Mouse (Mus musculus) Muller cell, postnatal 12 days (primary cell): ENCODE measurements around the gene Lmnb2.

Source experiments
- DNase-seq: peaks from one replicate; pipeline ENCODE4 v3.0.0-alpha.2; 2015; ENCODE audit errors: inconsistent ontology term

Gene Lmnb2

DNA sequence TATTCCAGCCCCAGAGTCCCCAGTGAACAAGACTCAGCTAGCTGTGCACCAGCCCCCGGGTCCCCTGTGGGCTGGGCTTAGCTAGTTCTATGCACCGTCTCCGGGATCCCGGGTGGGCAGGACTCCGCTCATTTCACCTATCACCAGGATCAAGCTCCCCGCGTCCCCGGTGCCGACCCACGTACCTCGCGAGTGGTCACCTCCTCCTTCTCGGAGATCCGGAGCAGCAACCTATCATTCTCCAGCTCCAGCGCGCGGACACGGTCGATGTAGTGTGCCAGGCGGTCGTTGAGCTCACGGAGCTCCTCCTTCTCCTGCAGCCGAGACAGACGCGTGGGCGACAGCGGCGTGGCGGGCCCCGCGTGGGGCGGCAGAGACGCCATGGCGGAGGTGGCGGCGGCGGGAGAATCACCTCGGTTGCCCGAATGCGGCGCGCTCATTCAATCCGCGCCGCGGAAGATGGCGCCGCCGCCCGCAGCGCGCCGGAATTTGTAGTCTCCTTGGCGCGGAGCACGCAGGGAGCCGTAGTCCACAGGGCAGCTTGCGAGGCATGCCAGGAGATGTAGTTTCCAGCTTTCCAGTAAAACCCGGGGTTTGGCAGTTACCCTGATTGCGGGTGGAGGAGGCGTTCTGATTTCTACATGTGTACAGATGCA lies at the start of gene Lmnb2:
Lmnb2 (minus strand) TSS at position 467 of the 656 bp plus-strand sequence.
- DNase-seq = peak; percentile 81

- peak; percentile 54 for DNase-seq
These were observed 49.1 kb upstream of the Lmnb2 start for GRCm38 (mm10) chr10:80967101-80967656.

DNA sequence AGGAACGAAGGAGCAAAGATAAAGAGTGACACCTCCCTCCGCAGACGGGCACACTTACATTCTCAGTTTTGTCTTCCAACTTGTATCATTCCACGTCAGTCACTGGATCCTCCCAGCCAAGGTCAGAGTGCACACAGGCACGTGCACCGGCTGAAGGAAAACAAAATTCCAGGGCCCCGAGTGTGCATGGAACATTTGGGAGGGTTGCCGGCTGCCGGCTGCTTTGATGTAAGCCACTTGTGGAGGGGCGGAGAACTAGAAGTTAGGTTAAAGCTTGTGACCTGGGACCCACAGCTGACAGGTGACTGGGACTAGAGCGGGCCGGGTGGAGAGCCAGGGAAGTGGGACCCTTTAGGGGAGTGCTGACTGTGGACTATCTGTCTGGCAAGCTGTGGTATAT lies 48.3 kb upstream of the Lmnb2 start:
- DNase-seq = no peak

GRCm38 (mm10) chr10:80963031-80963975 lies 45.3 kb upstream of the Lmnb2 start:
- DNase-seq = peak; percentile 65

- no peak for DNase-seq
These were observed 44.5 kb upstream of the Lmnb2 start for GRCm38 (mm10) chr10:80962585-80962984.

DNA sequence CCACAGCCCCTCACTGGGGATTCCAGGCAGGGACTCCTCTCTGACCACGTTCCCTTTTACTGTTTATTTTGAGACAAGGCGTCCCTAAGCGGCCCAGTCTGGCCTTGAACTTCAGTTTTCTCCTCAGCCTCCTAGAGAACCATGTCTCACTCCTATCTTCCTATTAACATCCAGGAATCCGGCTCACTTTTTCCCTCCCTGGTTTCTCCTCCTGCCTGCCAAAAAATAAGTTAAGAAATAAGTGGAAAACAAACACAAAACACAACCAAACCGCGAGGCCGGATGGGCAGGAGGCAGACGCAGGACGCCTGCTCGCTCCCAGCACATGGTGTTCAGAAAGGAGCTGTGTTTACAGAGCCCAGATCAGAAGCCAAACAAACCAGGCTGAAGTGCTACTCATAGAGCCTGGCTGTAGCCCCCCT lies 44.0 kb upstream of the Lmnb2 start:
- no peak for DNase-seq

DNA sequence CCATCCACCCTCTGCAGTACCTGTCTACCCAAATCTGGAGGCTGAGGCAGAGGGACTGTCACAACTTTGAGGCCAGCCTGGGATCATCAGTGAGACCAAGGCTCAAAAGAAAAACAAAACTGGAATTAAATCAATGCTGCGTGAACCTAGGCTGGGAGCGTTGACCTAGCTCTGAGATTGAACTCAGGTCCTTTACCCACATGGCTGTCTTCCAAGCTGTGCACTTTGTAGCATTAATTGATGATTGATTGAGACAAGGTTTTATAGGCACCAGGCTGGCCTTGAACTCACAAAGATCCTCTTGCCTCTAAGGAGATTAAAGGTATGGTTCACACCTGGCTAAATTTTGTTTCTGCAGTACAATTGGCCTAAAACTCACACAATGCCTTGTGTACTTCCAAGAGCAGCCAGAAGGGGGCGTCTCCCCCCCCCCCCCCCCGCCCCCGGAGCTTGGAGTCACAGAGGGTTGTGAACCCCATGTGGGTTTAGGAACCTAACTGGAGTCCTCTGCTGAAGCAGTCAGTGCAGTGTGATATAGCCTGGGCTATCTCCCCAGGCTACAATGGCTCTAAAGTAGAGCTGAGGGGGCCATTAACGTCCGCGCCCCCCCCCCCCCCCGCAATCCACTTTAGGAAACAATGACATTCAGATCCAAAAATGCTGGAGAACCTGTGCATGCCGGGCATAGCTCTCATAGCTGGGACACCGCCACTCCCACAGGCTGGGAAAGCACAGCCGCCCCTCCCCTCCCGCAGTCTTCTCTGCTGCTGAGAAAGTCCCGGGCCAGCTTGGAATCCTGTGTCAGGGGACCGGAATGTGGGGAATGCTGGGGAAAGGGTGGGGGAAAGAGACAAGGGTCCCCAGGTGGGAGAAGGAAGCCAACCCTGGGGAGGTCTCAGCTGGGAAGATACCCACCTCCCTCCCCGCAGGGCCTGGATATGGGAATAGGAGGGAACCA lies 42.8 kb upstream of the Lmnb2 start:
- DNase-seq = peak; percentile 99

- DNase-seq = no peak
These were observed 41.1 kb upstream of the Lmnb2 start for GRCm38 (mm10) chr10:80958979-80959637.

GRCm38 (mm10) chr10:80957791-80958190 lies 39.7 kb upstream of the Lmnb2 start:
- no peak for DNase-seq

DNA sequence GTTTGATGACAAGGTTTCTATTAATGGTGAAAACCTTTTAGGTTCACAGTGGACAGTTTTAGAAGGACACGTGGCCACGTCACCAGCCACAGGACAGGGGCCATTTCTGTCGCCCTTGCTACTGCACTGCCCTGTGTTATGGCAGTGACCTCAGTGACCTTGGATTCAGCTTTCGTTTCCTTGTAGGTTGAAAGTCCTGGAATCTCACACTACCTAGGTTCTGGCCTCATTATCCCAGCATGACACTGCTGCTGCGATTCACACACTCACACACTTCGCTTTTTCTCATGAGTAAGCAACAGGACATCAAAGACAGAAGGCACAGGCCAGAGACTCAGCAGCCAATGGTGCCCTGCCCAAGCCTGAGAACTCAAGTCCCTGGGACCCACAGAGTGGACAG lies 38.9 kb upstream of the Lmnb2 start:
- no peak for DNase-seq

DNA sequence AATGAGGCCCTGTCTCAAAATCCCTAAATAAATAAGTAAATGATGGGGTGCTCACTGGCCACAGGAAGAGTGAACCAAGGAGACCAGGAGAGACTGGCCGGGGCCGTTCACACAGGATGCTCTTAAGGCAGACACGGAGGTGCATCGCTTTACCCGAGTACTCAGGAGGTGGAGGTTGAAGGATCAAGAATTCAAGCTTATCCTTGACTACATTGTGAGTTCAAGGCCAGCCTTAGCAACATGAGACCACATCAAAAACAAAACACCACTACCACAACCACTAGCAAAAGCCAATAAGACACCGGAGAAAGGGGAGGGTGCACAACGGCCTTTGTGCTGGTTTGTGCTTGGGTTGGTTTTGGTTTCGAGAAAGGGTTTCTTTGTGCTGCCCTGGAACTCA lies 38.3 kb upstream of the Lmnb2 start:
- DNase-seq = no peak

- DNase-seq = peak; percentile 84
These were observed 37.5 kb upstream of the Lmnb2 start for GRCm38 (mm10) chr10:80955536-80955935.

DNA sequence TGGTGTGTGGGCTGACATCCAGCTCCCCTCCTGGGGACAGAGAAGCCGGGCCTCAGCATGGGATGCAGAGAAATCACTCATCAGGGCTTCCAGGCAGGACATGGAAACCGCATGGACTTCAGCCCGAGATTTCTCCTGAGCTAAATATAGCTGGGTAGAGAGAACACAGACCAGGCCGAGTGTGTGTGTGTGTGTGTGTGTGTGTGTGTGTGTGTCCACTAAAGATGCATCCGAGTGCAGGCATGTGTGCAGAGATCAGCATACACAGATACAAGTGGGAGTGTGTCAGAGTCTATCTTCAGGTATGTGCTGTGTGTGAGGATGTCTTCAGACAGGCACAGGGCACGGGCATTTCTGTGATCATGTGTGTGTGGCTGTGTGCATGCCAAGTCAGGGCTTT lies 36.8 kb upstream of the Lmnb2 start:
- DNase-seq = peak; percentile 88

DNA sequence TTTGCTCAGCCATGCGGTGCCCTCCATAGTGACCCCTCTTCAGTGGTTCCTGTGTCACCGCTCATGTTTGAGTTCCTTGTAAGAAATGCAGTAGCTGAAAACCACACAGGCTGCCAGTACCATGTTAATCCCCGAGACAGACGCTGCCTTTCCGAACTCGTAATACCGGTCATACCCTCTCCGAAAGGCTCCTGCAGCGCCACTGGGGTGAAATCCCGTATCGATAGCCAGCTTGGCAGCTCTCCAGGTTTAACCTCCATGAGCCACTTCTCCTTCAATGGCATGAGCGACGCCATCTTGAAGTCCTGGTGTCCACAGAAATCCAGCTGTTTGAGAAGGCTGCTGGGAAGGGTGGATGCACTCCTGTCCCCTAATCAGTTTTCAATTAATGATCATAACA lies 36.4 kb upstream of the Lmnb2 start:
- DNase-seq = no peak

DNA sequence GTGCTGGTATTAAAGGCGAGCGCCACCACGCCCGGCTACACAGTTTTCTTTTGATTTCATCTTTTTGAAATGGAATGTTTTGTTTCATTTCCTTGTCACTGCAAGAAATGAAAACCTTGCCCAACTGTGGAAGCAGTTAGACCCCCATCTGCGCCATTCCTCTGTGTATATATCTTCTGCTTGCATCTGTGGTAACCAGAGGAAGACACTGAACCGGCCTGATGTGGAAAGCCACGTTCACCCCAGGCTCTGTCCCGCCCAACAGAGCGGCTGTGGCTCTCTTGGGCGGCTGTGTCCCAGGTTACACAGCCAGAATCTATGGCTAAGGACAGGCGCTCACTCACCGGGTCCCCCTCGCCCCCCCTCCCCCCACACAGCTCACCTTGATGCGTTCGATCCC lies 34.4 kb upstream of the Lmnb2 start:
- no peak for DNase-seq

DNA sequence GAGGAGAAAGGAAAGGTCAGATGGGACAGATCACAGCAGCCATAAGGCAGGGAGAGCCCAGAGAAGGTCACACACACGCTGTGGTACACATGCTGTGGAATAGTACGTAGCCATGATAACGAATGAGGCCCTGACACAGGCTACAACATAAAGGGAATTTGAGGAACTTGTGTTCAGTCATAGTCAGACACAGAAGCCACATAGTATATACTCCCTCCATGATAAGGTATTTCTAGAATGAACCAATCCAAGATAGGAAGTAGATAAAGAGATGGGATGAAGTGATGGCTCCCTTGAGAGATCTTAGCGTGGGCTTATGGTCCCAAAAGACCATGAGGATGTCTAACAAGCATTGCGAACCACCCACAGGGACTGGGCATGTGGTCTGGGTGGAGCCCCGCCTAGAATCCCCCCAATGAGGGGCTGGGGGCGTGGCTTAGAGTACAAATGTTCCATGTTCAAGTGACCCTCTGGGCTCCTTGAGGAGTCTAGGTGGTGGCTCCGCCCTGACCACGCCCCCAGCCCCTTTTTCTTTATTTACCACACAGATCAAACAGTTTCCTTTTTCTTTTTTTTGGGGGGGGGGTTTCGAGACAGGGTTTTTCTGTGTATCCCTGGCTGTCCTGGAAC lies 33.8 kb upstream of the Lmnb2 start:
- DNase-seq = no peak

DNA sequence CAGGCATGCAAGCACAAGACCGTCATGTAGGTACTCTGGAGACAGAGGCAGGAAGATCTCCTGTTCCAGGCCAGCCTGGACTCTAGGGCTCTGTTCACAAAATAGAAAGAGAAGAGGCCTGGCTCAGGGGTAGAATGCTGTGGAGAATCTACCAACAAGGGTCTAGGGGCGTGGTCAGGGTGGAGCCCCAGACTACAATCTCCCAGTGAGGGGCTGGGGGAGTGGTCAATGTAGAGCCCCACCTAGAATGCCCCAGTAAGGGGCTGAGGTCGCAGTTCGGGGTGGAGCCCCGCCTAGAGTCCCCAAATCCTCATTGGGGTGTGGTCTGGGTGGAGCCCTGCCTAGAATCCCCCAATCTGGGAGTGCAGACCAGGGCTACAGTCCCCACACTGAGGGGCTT lies 32.3 kb upstream of the Lmnb2 start:
- DNase-seq = no peak

DNA sequence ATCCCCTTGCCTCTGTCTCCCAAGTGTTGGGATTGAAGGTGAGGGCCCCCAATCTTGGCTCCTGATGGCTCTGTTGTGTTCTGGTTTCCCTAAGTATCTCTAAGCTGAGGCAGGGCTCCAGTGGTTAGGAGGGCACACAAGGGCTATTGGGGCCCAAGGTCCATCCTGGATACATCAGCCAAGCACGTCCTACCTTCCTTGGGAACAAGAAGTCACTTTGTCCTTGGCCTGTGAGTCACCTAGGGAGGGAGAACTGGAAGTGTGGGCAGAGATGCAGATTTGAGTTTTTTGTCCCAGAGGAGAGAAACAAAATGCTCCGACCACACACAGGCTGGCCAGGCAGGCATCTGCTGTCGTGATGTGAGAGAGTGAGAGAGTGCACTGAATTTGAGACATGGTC lies 31.0 kb upstream of the Lmnb2 start:
- no peak for DNase-seq

- DNase-seq = peak; percentile 79
These were observed 30.5 kb upstream of the Lmnb2 start for GRCm38 (mm10) chr10:80948570-80948969.

- DNase-seq = peak; percentile 92
These were observed 29.8 kb upstream of the Lmnb2 start for GRCm38 (mm10) chr10:80947802-80948201.
